Mouse (Mus musculus): Measurements from ENCODE around the gene Unc5b. TPM values are rescaled to one million over a fixed set of nuclear protein-coding genes. Genes with fewer than 3 reads are reported as not detected.

Unc5b gene
- polyA plus RNA-seq, 1 experiment from 2014 or later = 13.3 TPM

DNA sequence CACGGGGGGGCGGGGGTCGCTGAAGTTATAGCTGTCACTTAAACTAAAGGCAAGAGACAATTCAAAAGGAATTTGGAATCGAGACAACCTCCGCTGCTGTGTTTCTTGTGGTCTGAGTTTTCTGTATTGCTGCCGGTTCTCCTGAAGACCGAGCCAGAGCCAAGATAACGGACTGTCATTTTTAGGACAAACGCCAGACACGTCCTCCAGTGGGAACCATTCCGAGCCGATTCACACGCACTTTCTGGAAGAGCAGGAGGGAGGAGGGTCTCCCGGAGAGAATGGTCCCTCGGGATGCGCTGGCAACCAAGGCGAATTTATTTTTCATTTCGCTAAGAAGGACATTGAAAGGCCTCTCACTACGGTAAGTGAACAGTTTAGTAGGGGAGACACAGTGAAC is 7.4 kb upstream of the Unc5b start:
- peak overlapping the region; percentile 57 for H3K4me2 ChIP-seq (ENCODE audit: low read length)
- 19% methylated on average over 19 of the region's 19 CpGs for WGBS
- peaks cover 12 to 17% of the 10 kb centered on the region in 2 experiments for H3K4me1 ChIP-seq (ENCODE audit: control insufficient read depth in 2 of 2, insufficient read depth in 2 of 2, low read length in 2 of 2)
- H3K27me3 ChIP-seq (ENCODE audit: control insufficient read depth, insufficient read depth, low read length) = no peaks in the 10 kb centered on the region
- no peak overlapping the region for H3K27ac ChIP-seq (replicated peaks in 1 of 2; ENCODE audit: control insufficient read depth in 1 of 2, insufficient read depth in 1 of 2, low read depth in 2 of 2, low read length in 2 of 2)
- ATAC-seq (ENCODE audit: insufficient number of reproducible peaks, insufficient read depth, low FRiP score, low read depth) = no peak
- no peak overlapping the region; the same call in 1 of the 2 replicates for H3K9ac ChIP-seq (ENCODE audit: low read length)
- 0 out of 4 replicates have a peak overlapping the region, but pooled peaks have one; percentile 9 to 14 for H3K4me3 ChIP-seq (ENCODE audit: control insufficient read depth in 1 of 2, insufficient read depth in 1 of 2, low read depth in 1 of 2, low read length in 2 of 2)
- H3K9me3 ChIP-seq (ENCODE audit: control insufficient read depth, low read length) = no peaks in the 10 kb centered on the region
- H3K36me3 ChIP-seq (ENCODE audit: control insufficient read depth, insufficient read depth, low read length) = no peaks in the 10 kb centered on the region

DNA sequence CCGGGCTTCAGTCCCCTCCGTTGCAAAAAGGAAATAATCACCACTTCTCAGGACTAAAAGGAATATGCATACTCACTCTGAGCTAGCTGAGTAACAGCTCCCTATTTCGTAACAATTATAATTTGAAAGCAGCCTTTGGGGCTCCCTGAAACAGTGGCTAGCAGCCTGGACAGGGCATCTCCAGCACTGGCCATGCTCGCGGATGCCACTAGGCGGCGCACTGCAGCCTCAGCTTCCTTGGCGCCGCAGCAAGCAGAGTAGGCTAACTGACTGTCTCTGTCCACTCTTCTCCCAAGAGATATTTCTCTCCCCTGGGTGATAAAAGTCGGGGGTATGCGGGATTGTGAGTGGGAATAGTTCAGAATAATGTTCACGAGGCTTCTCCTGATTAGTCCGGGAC is 3.6 kb upstream of the Unc5b start:
- Histone ChIP-seq H3K9me3 (ENCODE audit: control insufficient read depth, low read length) (no peaks in the 10 kb centered on the region), H3K9ac (ENCODE audit: low read length) (no peak overlapping the region), H3K4me2 (ENCODE audit: low read length) (no peak overlapping the region), H3K27me3 (ENCODE audit: control insufficient read depth, insufficient read depth, low read length) (no peaks in the 10 kb centered on the region), H3K4me1 (ENCODE audit: control insufficient read depth in 2 of 2, insufficient read depth in 2 of 2, low read length in 2 of 2) (peaks cover 17 to 24% of the 10 kb centered on the region in 2 experiments), H3K4me3 (ENCODE audit: control insufficient read depth in 1 of 2, insufficient read depth in 1 of 2, low read depth in 1 of 2, low read length in 2 of 2) (no peak overlapping the region), H3K36me3 (ENCODE audit: control insufficient read depth, insufficient read depth, low read length) (no peaks in the 10 kb centered on the region), H3K27ac (replicated peaks in 1 of 2; ENCODE audit: control insufficient read depth in 1 of 2, insufficient read depth in 1 of 2, low read depth in 2 of 2, low read length in 2 of 2) (no peak overlapping the region)
- WGBS = 6% methylated on average over 13 of the region's 13 CpGs
- no peak for ATAC-seq (ENCODE audit: insufficient number of reproducible peaks, insufficient read depth, low FRiP score, low read depth)

DNA sequence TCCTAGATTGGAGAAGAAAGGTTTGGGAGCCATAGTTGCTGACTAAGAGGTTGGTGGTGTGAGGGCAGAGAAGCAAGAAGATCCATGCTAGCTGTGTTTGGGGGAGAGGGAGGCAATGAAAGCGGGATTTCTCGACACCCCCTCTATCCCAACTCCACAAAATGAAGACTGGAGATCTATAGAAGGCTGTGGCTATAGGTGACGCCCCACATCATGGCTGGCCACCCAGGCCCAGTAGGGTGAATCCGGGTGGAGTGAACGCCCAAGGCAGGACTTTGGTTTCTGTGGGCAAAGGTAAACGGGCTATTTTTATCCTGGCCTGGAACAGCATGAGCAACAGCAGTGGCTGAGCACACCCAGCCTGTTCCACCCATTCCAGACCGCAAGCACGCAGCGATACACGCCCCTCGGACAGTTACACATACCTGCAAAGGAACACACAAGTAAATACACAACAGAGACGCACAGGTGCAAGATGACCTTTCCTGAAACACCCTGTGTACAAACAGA is 1.3 kb upstream of the Unc5b start:
- WGBS = 74% methylated on average over 12 of the region's 12 CpGs
- Histone ChIP-seq H3K9ac (ENCODE audit: low read length) (no peak overlapping the region), H3K4me3 (ENCODE audit: control insufficient read depth in 1 of 2, insufficient read depth in 1 of 2, low read depth in 1 of 2, low read length in 2 of 2) (no peak overlapping the region), H3K36me3 (ENCODE audit: control insufficient read depth, insufficient read depth, low read length) (no peaks in the 10 kb centered on the region), H3K27me3 (ENCODE audit: control insufficient read depth, insufficient read depth, low read length) (no peaks in the 10 kb centered on the region), H3K4me1 (ENCODE audit: control insufficient read depth in 2 of 2, insufficient read depth in 2 of 2, low read length in 2 of 2) (peaks cover 29 to 33% of the 10 kb centered on the region in 2 experiments), H3K9me3 (ENCODE audit: control insufficient read depth, low read length) (no peaks in the 10 kb centered on the region), H3K27ac (replicated peaks in 1 of 2; ENCODE audit: control insufficient read depth in 1 of 2, insufficient read depth in 1 of 2, low read depth in 2 of 2, low read length in 2 of 2) (no peak overlapping the region), H3K4me2 (ENCODE audit: low read length) (no peak overlapping the region)
- no peak for ATAC-seq (ENCODE audit: insufficient number of reproducible peaks, insufficient read depth, low FRiP score, low read depth)

DNA sequence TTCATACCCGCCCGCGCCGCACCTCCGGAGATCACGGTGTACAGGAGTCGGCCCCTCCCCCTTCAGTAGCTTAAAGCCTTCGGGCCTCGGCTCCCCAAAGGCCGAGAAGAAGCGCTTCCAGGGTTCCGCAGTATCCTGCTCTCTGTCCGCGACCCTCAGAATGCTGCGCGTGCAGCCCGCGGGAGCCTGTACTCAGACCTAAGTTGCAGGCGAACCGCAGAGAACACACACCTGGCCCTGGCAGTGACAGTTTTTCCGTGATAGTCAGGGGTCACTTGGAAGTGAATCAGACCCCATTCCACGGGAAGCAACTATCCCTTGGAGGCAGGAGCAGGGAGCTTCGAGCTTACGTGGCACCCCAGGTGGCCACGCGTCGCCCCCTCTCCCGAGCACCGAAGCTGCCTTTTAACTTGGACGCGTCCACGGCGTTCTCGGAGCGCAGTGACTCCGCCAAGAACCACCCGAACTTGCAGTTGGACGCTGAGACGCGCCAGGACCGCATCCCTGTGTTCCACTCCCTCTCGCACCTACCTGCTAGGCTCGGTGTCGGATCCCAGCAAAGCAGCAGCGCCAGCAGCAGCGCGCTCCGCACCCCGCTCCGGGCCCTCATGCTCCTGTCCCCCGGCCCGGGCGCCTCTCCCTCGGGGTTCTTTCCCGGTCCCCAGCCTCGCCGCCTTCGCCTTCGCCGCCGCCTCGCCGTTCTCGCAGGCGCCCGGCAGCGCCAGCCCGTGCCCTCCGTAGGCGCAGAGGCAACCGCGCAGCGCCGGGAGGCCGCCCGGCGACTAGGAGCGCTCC is 628 bp downstream of the Unc5b start:
- Histone ChIP-seq H3K36me3 (ENCODE audit: control insufficient read depth, insufficient read depth, low read length) (no peaks in the 10 kb centered on the region), H3K27ac (replicated peaks in 1 of 2; ENCODE audit: control insufficient read depth in 1 of 2, insufficient read depth in 1 of 2, low read depth in 2 of 2, low read length in 2 of 2) (peak overlapping the region; percentile 86 to 97), H3K4me2 (ENCODE audit: low read length) (peak overlapping the region; percentile 81), H3K9ac (ENCODE audit: low read length) (peak overlapping the region; percentile 96), H3K9me3 (ENCODE audit: control insufficient read depth, low read length) (no peaks in the 10 kb centered on the region), H3K27me3 (ENCODE audit: control insufficient read depth, insufficient read depth, low read length) (no peaks in the 10 kb centered on the region), H3K4me3 (ENCODE audit: control insufficient read depth in 1 of 2, insufficient read depth in 1 of 2, low read depth in 1 of 2, low read length in 2 of 2) (peak overlapping the region; percentile 71 to 91), H3K4me1 (ENCODE audit: control insufficient read depth in 2 of 2, insufficient read depth in 2 of 2, low read length in 2 of 2) (peaks cover 39 to 43% of the 10 kb centered on the region in 2 experiments)
- WGBS = under 1% methylated on average over 78 of the region's 78 CpGs
- ATAC-seq (ENCODE audit: insufficient number of reproducible peaks, insufficient read depth, low FRiP score, low read depth) = 0 out of 2 replicates have a peak, but pooled peaks have one; percentile 4

DNA sequence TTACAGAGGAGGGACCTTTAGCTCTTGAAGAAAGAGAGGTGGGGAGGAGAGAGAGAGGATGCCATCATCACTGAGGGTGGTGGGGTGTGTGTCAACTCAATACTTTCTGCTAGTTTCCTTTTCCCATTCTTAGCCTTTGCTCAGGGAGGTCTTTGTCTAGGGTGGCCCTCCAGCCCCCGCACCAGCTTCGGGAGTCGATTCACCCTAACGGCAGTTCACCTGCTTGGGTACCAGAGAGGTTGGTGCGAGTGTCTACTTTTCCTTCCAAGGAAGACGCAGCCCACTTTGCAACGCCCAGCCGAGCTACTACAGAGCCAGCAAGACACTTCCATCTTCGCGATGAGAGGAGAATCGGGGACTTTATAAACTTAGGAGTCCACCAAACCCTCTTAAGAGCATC is 1.4 kb downstream of the Unc5b start:
- ATAC-seq (ENCODE audit: insufficient number of reproducible peaks, insufficient read depth, low FRiP score, low read depth) = no peak
- Histone ChIP-seq H3K36me3 (ENCODE audit: control insufficient read depth, insufficient read depth, low read length) (no peaks in the 10 kb centered on the region), H3K9me3 (ENCODE audit: control insufficient read depth, low read length) (no peaks in the 10 kb centered on the region), H3K27ac (replicated peaks in 1 of 2; ENCODE audit: control insufficient read depth in 1 of 2, insufficient read depth in 1 of 2, low read depth in 2 of 2, low read length in 2 of 2) (peak overlapping the region; percentile 86 to 97; a peak in 2 of 4 replicates), H3K27me3 (ENCODE audit: control insufficient read depth, insufficient read depth, low read length) (no peaks in the 10 kb centered on the region), H3K4me2 (ENCODE audit: low read length) (peak overlapping the region; percentile 81), H3K4me1 (ENCODE audit: control insufficient read depth in 2 of 2, insufficient read depth in 2 of 2, low read length in 2 of 2) (peaks cover 46 to 50% of the 10 kb centered on the region in 2 experiments), H3K9ac (ENCODE audit: low read length) (peak overlapping the region; percentile 96), H3K4me3 (ENCODE audit: control insufficient read depth in 1 of 2, insufficient read depth in 1 of 2, low read depth in 1 of 2, low read length in 2 of 2) (peak overlapping the region; percentile 71 to 91)
- under 1% methylated on average over 11 of the region's 11 CpGs for WGBS

- ATAC-seq (ENCODE audit: insufficient number of reproducible peaks, insufficient read depth, low FRiP score, low read depth) = no peak
- Histone ChIP-seq H3K27ac (replicated peaks in 1 of 2; ENCODE audit: control insufficient read depth in 1 of 2, insufficient read depth in 1 of 2, low read depth in 2 of 2, low read length in 2 of 2) (peak overlapping the region; percentile 5 to 81; a peak in 2 of 4 replicates), H3K36me3 (ENCODE audit: control insufficient read depth, insufficient read depth, low read length) (no peaks in the 10 kb centered on the region), H3K27me3 (ENCODE audit: control insufficient read depth, insufficient read depth, low read length) (no peaks in the 10 kb centered on the region), H3K4me2 (ENCODE audit: low read length) (peak overlapping the region; percentile 81), H3K4me1 (ENCODE audit: control insufficient read depth in 2 of 2, insufficient read depth in 2 of 2, low read length in 2 of 2) (peaks cover 54 to 60% of the 10 kb centered on the region in 2 experiments), H3K4me3 (ENCODE audit: control insufficient read depth in 1 of 2, insufficient read depth in 1 of 2, low read depth in 1 of 2, low read length in 2 of 2) (peak overlapping the region; percentile 71 to 91), H3K9ac (ENCODE audit: low read length) (peak overlapping the region; percentile 96), H3K9me3 (ENCODE audit: control insufficient read depth, low read length) (no peaks in the 10 kb centered on the region)
- 56% methylated on average over 6 of the region's 6 CpGs for WGBS
Observed at GRCm38 (mm10) chr10:60829071-60829470, 2.3 kb downstream of the Unc5b start.

DNA sequence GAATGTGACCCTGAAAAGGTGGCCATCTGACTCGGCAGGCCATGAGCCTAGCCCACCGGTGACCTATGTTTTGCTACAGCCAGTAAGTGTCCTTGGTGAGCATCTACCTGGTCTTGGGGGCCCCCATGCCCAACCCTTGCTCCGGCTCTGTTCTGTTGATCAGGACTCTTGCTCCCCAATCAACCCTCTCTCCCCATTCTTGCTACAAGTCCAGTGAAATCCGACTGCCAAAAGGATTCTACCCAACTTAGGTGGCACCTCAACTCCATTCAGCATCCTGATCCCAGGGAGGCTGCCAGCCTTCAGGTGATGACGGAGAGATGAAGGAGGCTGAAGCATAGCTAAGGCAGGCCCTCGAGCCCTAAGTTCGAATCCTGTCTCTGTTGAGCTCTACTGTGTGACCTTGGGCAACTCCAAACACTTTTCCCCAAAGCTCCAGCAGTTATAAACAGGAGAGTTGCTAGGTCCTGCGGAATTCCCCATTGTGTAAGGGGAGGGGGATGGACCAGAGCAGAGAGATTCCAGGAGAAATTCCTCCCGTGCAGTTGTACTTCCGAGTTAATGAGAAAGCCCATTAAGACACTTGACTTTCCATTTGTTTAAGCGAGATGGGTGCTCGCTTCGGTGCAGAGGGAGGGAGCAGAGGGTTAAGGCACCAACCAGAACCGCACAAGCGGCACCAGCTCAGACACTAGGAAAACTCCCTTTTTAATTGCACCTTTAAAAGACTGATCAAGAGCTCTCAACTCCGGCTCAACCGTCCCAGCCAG is 3.3 kb downstream of the Unc5b start:
- Histone ChIP-seq H3K4me1 (ENCODE audit: control insufficient read depth in 2 of 2, insufficient read depth in 2 of 2, low read length in 2 of 2) (peaks cover 63 to 69% of the 10 kb centered on the region in 2 experiments), H3K36me3 (ENCODE audit: control insufficient read depth, insufficient read depth, low read length) (no peaks in the 10 kb centered on the region), H3K27me3 (ENCODE audit: control insufficient read depth, insufficient read depth, low read length) (no peaks in the 10 kb centered on the region), H3K9me3 (ENCODE audit: control insufficient read depth, low read length) (no peaks in the 10 kb centered on the region), H3K4me2 (ENCODE audit: low read length) (peak overlapping the region; percentile 81), H3K4me3 (ENCODE audit: control insufficient read depth in 1 of 2, insufficient read depth in 1 of 2, low read depth in 1 of 2, low read length in 2 of 2) (peak overlapping the region; percentile 71 to 91), H3K9ac (ENCODE audit: low read length) (peak overlapping the region; percentile 96), H3K27ac (replicated peaks in 1 of 2; ENCODE audit: control insufficient read depth in 1 of 2, insufficient read depth in 1 of 2, low read depth in 2 of 2, low read length in 2 of 2) (peak overlapping the region; percentile 23 to 81)
- WGBS = 28% methylated on average over 17 of the region's 17 CpGs
- ATAC-seq (ENCODE audit: insufficient number of reproducible peaks, insufficient read depth, low FRiP score, low read depth) = no peak
